Mouse (Mus musculus) heart, embryonic 16.5 days (tissue): ENCODE measurements around the gene Cacna1c. TPM values are rescaled to one million over a fixed set of nuclear protein-coding genes. Genes with fewer than 3 reads are reported as not detected.

Experiments used
- ATAC-seq: fragments of 200-750 bp; cut with Nextera tagmentation; replicated peaks from 2 replicates; pipeline ENCODE4 v1.8.0; 2017; ENCODE audit warnings: moderate number of reproducible peaks; ENCODE audit not compliant: insufficient read depth, low FRiP score; ENCODE audit errors: extremely low read depth
- H3K27ac ChIP-seq: fragments of 300-500 bp; sonication (generic); 2 replicates; pipeline ENCODE4 v1.5.1; 2014; ENCODE audit warnings: mild to moderate bottlenecking, low read length, control low read depth, moderate library complexity
- H3K27me3 ChIP-seq: fragments of 300-500 bp; sonication (generic); 2 replicates; pipeline ENCODE4 v1.6.1; 2014; ENCODE audit warnings: low read length, mixed read lengths; ENCODE audit not compliant: control insufficient read depth, insufficient read depth
- H3K36me3 ChIP-seq: fragments of 300-500 bp; sonication (generic); 2 replicates; pipeline ENCODE4 v1.6.1; 2014; ENCODE audit not compliant: control insufficient read depth, insufficient read depth
- H3K4me1 ChIP-seq: fragments of 300-500 bp; sonication (generic); 2 replicates; pipeline ENCODE4 v1.6.1; 2014; ENCODE audit warnings: low read length, mixed read lengths; ENCODE audit not compliant: control insufficient read depth, insufficient read depth
- H3K4me2 ChIP-seq: fragments of 300-500 bp; sonication (generic); 2 replicates; pipeline ENCODE4 v1.6.1; 2014; ENCODE audit warnings: low read depth, mild to moderate bottlenecking, control low read depth, low read length
- H3K4me3 ChIP-seq: fragments of 300-500 bp; sonication (generic); 2 replicates; pipeline ENCODE4 v1.5.1; 2014; ENCODE audit warnings: mild to moderate bottlenecking, control low read depth, low read length
- H3K9ac ChIP-seq: fragments of 300-500 bp; sonication (generic); 2 replicates; pipeline ENCODE4 v1.6.1; 2014; ENCODE audit warnings: low read length, control low read depth
- H3K9me3 ChIP-seq: fragments of 300-500 bp; sonication (generic); replicated peaks from 2 replicates; pipeline ENCODE4 v1.6.1; 2016; ENCODE audit warnings: low read length; ENCODE audit not compliant: control insufficient read depth
- WGBS: fragments of 180-500 bp; shearing (Covaris S2); extraction: QIAGEN DNeasy Blood & Tissue Kit; methylation state at CpG from one replicate; pipeline ENCODE4 v1.1.7; 2014; 5-methylcytosine and 5-hydroxymethylcytosine counted together
- polyA plus RNA-seq: library from polyadenylated mRNA; unstranded; fragments of >200 nt; fragmentation: Nextera tagmentation; extraction: Ambion mirVana; gene quantifications from 2 replicates; pipeline ENCODE4 v1.2.1, GENCODE M21; 2015

Gene Cacna1c
- polyA plus RNA-seq, 1 experiment from 2014 or later = 66.2 TPM

DNA sequence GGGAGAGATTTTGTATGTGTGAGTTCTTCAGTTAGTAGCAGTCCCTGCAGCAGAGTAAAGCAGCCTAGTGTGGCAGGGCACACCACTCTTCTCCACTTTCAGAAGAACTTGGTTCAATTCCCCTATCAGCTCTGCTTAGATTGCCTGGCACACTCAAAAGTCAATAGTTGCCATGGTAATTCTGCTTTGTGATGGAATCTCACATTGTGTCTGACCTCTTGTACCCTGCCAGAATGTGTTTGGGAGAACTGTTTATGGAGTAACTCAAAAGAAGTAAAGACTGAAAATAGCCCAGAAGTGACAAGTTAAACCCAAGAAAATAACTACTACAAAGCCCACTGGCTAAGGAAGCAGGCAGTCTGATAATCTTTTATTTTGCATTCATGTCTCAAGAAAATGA is 240.4 kb downstream of the Cacna1c start:
- Histone ChIP-seq H3K9me3 (no peaks in the 10 kb centered on the region), H3K27ac (no peak overlapping the region), H3K9ac (no peak overlapping the region), H3K27me3 (no peaks in the 10 kb centered on the region), H3K4me1 (peaks cover 28% of the 10 kb centered on the region), H3K36me3 (no peaks in the 10 kb centered on the region), H3K4me3 (no peak overlapping the region), H3K4me2 (no peak overlapping the region)
- ATAC-seq = no peak

GRCm38 (mm10) chr6:118954988-118955554 is 241.1 kb downstream of the Cacna1c start:
- H3K4me1 ChIP-seq = peaks cover 34% of the 10 kb centered on the region
- H3K4me2 ChIP-seq = no peak overlapping the region
- no peak overlapping the region for H3K27ac ChIP-seq
- 71% methylated on average over 7 of the region's 7 CpGs for WGBS
- no peaks in the 10 kb centered on the region for H3K27me3 ChIP-seq
- no peak overlapping the region for H3K9ac ChIP-seq
- no peak for ATAC-seq
- H3K36me3 ChIP-seq = no peaks in the 10 kb centered on the region
- no peaks in the 10 kb centered on the region for H3K9me3 ChIP-seq
- H3K4me3 ChIP-seq = no peak overlapping the region

DNA sequence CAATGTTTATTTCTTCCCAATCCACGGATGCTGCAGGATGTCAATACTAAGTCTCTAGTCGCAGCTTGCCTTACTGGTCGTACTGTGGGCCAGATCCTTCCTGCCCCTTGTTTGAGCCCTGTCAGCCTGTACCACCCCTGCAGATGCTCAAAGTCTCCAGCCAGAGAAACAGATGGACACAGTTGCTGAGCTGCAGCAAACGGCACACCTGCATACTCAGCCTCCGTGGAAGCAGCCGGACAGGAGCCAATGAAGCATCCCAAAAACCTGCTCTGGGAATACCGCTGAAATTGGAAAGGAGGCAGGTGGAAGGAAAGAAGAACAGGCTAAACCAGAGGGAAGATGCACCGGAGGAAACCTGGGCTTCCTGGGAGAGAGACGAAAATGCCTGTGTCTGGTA is 243.8 kb downstream of the Cacna1c start:
- H3K9ac ChIP-seq = no peak overlapping the region
- no peak overlapping the region for H3K4me2 ChIP-seq
- no peak overlapping the region for H3K4me3 ChIP-seq
- no peaks in the 10 kb centered on the region for H3K36me3 ChIP-seq
- 72% methylated on average over 9 of the region's 9 CpGs for WGBS
- no peaks in the 10 kb centered on the region for H3K9me3 ChIP-seq
- H3K27ac ChIP-seq = no peak overlapping the region
- peaks cover 39% of the 10 kb centered on the region for H3K4me1 ChIP-seq
- ATAC-seq = no peak
- H3K27me3 ChIP-seq = no peaks in the 10 kb centered on the region

DNA sequence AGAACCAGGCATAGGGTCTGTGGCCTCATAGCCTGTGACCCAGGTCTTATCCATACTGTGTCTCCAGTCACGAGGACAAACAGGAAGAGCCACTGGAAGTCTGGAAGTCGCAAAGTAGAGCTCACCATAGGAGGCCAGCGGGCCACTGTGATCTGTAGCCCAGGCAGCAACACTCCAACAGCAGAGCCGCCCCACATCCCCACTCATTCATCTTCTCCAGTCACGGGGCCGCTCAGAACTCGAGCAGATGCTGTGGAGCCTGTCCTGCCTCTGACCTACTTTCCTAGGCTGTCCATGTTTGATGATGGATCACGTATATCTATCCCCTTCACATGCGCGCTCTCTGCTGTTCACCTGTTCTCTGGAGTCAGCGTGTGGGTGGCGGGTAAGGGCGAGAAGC is 246.0 kb downstream of the Cacna1c start:
- no peak for ATAC-seq
- no peak overlapping the region for H3K27ac ChIP-seq
- H3K4me3 ChIP-seq = no peak overlapping the region
- no peaks in the 10 kb centered on the region for H3K36me3 ChIP-seq
- H3K9me3 ChIP-seq = no peaks in the 10 kb centered on the region
- 54% methylated on average over 13 of the region's 13 CpGs for WGBS
- no peak overlapping the region for H3K9ac ChIP-seq
- no peaks in the 10 kb centered on the region for H3K27me3 ChIP-seq
- peaks cover 37% of the 10 kb centered on the region for H3K4me1 ChIP-seq
- H3K4me2 ChIP-seq = no peak overlapping the region

GRCm38 (mm10) chr6:118947286-118947685 is 248.9 kb downstream of the Cacna1c start:
- no peak for ATAC-seq
- Histone ChIP-seq H3K27me3 (no peaks in the 10 kb centered on the region), H3K9me3 (no peaks in the 10 kb centered on the region), H3K4me3 (no peak overlapping the region), H3K4me1 (peaks cover 47% of the 10 kb centered on the region), H3K9ac (no peak overlapping the region), H3K36me3 (no peaks in the 10 kb centered on the region), H3K4me2 (no peak overlapping the region), H3K27ac (no peak overlapping the region)
- 67% methylated on average over 8 of the region's 8 CpGs for WGBS

DNA sequence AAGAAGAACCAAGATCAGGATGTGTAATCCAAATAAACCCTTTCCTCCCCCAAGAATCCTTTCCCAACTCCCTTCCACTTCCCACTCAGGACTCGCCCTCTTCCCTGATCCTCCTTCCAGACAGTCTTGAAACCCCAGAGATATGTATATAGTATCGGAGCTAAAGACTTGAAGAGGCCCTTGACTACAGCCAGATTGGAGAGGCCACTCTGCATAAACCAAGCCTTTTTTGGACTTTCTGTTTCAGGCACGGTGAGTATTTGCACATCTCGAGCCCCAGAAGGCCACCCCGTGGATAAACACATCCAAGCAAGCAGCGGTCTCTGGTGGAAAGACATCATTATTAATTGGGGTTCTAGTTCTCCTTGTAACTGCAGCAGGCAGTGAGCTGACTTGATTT is 249.6 kb downstream of the Cacna1c start:
- Histone ChIP-seq H3K9ac (no peak overlapping the region), H3K4me1 (peaks cover 52% of the 10 kb centered on the region), H3K4me2 (no peak overlapping the region), H3K36me3 (no peaks in the 10 kb centered on the region), H3K27ac (no peak overlapping the region), H3K4me3 (no peak overlapping the region), H3K9me3 (no peaks in the 10 kb centered on the region), H3K27me3 (no peaks in the 10 kb centered on the region)
- no peak for ATAC-seq
- WGBS = 71% methylated on average over 6 of the region's 6 CpGs

DNA sequence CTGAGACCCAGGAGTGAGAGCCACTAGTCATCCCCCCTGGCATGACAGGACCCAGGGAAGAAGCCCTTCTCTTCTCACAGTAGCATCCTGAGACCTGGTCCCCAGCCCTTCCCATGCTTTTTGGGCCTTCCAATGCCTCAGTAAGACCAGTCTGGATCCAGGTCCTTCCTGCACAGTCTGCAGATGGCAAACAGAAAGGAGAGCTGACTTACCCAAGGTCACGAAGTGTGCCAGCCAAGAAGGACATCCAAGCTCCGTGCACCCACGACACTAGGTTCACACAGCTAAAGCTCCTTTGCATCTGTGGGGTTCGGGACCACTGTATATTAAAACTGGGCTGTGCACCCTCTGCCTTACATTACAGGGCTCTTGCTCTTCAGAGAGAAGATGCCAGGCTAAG is 252.1 kb downstream of the Cacna1c start:
- whole genome bisulfite sequencing = 78% methylated on average over 4 of the region's 4 CpGs
- Histone ChIP-seq H3K4me2 (no peak overlapping the region), H3K4me1 (peaks cover 41% of the 10 kb centered on the region), H3K4me3 (no peak overlapping the region), H3K9me3 (no peaks in the 10 kb centered on the region), H3K36me3 (no peaks in the 10 kb centered on the region), H3K9ac (no peak overlapping the region), H3K27ac (no peak overlapping the region), H3K27me3 (no peaks in the 10 kb centered on the region)
- no peak for ATAC-seq

DNA sequence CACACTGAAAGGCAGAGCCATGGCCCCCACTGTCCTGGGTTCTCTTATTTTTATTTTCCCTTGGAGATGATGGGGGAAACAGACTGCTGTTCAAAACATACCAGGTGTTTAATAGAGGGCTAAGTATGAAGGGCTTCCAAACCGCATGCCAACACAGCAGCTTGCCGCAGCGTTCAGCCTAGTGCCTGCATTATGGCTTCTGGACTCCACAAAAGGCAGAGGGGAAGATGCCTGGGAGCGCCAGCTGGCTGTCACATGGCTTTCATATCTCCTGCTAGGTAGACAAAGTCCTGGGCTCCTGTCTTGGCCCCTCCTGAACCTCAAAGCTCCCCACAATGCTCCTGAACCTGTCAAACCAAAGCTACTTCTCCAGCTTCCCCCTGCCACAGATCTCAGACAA is 254.4 kb downstream of the Cacna1c start:
- no peak for ATAC-seq
- WGBS = 85% methylated on average over 4 of the region's 4 CpGs
- Histone ChIP-seq H3K9me3 (no peaks in the 10 kb centered on the region), H3K27ac (no peak overlapping the region), H3K27me3 (no peaks in the 10 kb centered on the region), H3K9ac (no peak overlapping the region), H3K4me3 (no peak overlapping the region), H3K36me3 (no peaks in the 10 kb centered on the region), H3K4me2 (no peak overlapping the region), H3K4me1 (peaks cover 33% of the 10 kb centered on the region)

DNA sequence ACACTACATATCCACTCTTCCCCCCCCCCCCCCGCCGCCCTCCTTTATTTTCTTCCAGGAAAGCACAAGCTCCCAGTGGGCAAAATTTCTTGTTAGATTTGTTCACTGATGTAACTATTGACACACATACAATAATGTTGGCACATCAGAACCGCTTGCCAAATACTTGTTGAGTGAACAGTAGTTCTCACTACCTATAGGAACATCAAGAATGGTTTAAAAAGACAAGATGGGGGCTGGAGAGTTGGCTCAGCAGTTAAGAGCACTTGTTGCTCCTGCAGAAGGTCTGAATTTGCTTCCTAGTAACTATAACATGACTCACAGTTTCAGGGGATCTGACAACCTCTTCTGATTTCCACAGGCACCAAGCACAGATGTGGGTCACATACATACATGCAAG is 255.2 kb downstream of the Cacna1c start:
- H3K36me3 ChIP-seq = no peaks in the 10 kb centered on the region
- WGBS = 91% methylated on average over 3 of the region's 3 CpGs
- H3K4me3 ChIP-seq = no peak overlapping the region
- H3K4me2 ChIP-seq = no peak overlapping the region
- no peaks in the 10 kb centered on the region for H3K27me3 ChIP-seq
- H3K27ac ChIP-seq = no peak overlapping the region
- peaks cover 39% of the 10 kb centered on the region for H3K4me1 ChIP-seq
- no peak for ATAC-seq
- no peak overlapping the region for H3K9ac ChIP-seq
- no peaks in the 10 kb centered on the region for H3K9me3 ChIP-seq
